Mouse (Mus musculus) lung, postnatal 0 days (tissue): ENCODE data around the gene Ttc39b.

ENCODE experiments used
- CTCF ChIP-seq: IDR thresholded peaks from 2 replicates; pipeline ENCODE4 v1.5.1; 2016; ENCODE audit warnings: antibody characterized with exemption, mild to moderate bottlenecking
- EP300 ChIP-seq: IDR thresholded peaks from 2 replicates; pipeline ENCODE4 v1.6.1; 2016; ENCODE audit warnings: antibody characterized with exemption, mild to moderate bottlenecking, control low read depth

GRCm38 (mm10) chr4:83269614-83270013, 54.4 kb downstream of the Ttc39b start:
- TF ChIP-seq CTCF (no peak), EP300 (no peak)
